Mouse (Mus musculus): Measurements from ENCODE around the gene Bex1. TPM values are rescaled to one million over a fixed set of nuclear protein-coding genes. Genes with fewer than 3 reads are reported as not detected.
"Not testable (repeated sequence)": the region's sequence is repeated elsewhere in the genome, so short reads cannot be mapped to it uniquely, and the experiment has no call there.

Bex1 gene
- polyA plus RNA-seq (2015; fragmentation: Nextera tagmentation; extraction: Ambion mirVana) = 273 and 301 TPM in 2 replicates

DNA sequence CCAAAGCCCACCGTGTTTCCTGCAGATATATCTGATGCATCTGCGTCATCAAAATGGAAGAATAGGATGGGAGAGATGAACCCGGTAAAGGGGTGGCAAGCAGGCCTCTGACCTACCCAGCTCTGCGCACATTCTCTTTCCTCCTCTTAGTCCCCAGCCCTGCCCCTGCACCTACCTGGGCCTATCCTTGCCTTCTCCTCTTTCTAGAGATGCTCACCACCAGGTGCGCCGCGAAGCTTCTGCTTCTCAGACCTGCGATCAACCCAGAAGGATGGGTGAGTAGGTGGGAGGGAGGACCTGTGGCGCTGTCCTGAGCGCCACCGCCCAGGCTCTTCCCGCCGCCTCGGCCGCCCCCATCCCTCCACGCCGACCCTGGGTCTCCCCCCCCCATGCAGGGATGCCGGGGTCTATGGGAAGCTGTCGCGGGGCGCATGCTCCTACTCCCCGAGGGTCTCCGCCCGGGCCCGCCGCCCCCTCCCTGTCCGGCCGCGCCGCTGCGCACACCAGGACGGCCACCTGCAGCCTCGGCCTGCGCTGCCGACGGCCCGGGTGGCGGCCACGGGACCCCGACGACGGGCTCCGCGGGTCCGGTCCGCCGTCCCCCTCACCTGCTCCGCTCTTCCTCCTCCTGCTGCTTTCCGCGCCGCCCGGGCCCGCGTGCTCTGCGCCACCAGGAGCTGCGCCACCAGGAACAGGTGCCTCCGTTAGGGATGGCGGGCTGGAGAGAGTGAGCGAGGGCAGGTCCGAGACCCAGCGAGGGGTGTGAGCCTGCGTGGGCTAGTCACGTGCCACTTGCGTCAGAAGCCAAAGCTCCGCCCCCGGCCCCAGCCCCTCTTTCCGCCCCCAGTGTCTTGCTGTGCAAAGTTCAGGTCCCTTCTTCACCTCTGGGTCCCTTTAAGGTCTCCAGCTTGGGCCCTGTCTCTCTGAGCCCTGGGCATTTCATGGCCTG is at the start of gene Bex1, which contains the start of gene Tceal7:
Gene Bex1 (minus strand): TSS at position 785 of the 949 bp plus-strand sequence.
Gene Tceal7 (plus strand): TSS at position 51 of the 949 bp plus-strand sequence.
- H3K9me3 ChIP-seq (ENCODE audit: control insufficient read depth, low read length); H3K36me3 ChIP-seq (ENCODE audit: control insufficient read depth, insufficient read depth, low read length); H3K4me1 ChIP-seq (ENCODE audit: control insufficient read depth, insufficient read depth, low read depth, low read length); H3K27ac ChIP-seq (ENCODE audit: low read depth, low read length); H3K27me3 ChIP-seq (replicated peaks; ENCODE audit: control insufficient read depth, insufficient read depth, low read length): not testable (repeated sequence)
- H3K4me2 ChIP-seq (ENCODE audit: low read length) = peak within 1 kb of the TSS; percentile 36
- peak within 1 kb of the TSS; percentile 41 for H3K4me3 ChIP-seq (ENCODE audit: low read length)
- WGBS = 14% methylated on average over 13 of the region's 67 CpGs
- peak within 1 kb of the TSS; percentile 19 for H3K9ac ChIP-seq (ENCODE audit: low read depth, low read length)
- ATAC-seq = peak; percentile 97

DNA sequence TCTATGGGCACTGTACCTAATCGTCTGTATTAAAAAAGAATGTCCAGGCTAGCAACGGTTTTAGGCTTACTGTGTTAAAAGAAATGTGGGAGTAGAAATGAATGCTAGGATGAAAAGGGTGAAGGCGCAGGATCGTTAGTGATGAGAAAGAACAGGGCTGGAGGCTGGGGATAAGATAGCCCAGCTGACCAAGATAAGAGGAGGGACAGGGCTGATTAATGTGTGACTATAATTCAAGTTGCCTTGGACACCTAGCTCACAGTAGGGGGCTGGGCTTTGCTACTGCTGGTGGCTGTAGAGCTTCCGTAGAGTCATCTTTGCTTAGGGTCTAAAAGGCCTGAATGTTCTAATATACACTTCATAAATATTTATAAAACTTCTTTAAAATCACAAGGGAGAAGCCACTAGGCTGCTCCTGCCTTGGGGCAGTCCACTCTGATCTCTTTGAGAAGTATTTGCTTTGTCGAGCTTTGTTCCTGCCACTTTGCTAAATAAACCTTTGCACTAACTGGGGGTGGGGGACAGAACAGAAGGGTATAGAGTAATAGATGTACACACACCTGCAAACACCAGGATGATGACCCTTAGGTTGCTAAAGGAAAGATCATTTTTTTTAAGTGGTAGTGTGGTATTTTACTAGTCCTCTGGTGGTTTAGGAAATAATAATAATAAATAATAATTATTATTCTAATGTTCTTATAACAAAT is 36.9 kb upstream of the Bex1 start:
- WGBS = 65% methylated on average over 6 of the region's 6 CpGs
- no peaks in the 10 kb centered on the region for H3K4me1 ChIP-seq (ENCODE audit: control insufficient read depth, insufficient read depth, low read depth, low read length)

DNA sequence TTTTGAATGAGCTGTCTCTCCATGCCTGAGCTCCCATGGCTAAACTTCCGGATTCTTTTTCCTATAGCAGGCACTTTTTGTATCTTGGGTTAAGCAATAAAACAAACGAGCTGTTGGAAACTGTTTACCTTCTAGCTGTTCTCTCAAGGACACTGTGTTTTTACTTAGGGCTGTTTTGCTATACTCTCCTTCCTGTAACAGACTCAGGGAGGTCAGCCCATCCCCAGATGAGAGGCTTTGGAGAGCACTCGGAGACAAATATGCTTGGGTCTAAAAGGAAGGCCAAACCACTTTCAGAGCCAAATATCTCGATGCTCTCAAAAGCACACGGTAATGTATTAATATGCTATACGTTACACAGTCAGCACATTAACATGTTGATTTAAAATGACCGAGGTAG is 34.4 kb upstream of the Bex1 start:
- H3K9me3 ChIP-seq (ENCODE audit: control insufficient read depth, low read length) = no peaks in the 10 kb centered on the region
- H3K27ac ChIP-seq (ENCODE audit: low read depth, low read length) = no peak overlapping the region
- H3K9ac ChIP-seq (ENCODE audit: low read depth, low read length) = no peak overlapping the region
- no peaks in the 10 kb centered on the region for H3K36me3 ChIP-seq (ENCODE audit: control insufficient read depth, insufficient read depth, low read length)
- no peak overlapping the region for H3K4me3 ChIP-seq (ENCODE audit: low read length)
- H3K4me1 ChIP-seq (ENCODE audit: control insufficient read depth, insufficient read depth, low read depth, low read length) = no peaks in the 10 kb centered on the region
- ATAC-seq = no peak
- no peak overlapping the region for H3K4me2 ChIP-seq (ENCODE audit: low read length)
- H3K27me3 ChIP-seq (replicated peaks; ENCODE audit: control insufficient read depth, insufficient read depth, low read length) = no peaks in the 10 kb centered on the region
- 84% methylated on average over 7 of the region's 7 CpGs for WGBS

More for the DNA sequence above, 36.9 kb upstream of the Bex1 start:
- no peak overlapping the region for H3K4me3 ChIP-seq (ENCODE audit: low read length)
- no peaks in the 10 kb centered on the region for H3K9me3 ChIP-seq (ENCODE audit: control insufficient read depth, low read length)
- H3K27ac ChIP-seq (ENCODE audit: low read depth, low read length) = no peak overlapping the region
- H3K9ac ChIP-seq (ENCODE audit: low read depth, low read length) = no peak overlapping the region
- ATAC-seq = no peak
- no peaks in the 10 kb centered on the region for H3K27me3 ChIP-seq (replicated peaks; ENCODE audit: control insufficient read depth, insufficient read depth, low read length)
- H3K4me2 ChIP-seq (ENCODE audit: low read length) = no peak overlapping the region
- no peaks in the 10 kb centered on the region for H3K36me3 ChIP-seq (ENCODE audit: control insufficient read depth, insufficient read depth, low read length)

DNA sequence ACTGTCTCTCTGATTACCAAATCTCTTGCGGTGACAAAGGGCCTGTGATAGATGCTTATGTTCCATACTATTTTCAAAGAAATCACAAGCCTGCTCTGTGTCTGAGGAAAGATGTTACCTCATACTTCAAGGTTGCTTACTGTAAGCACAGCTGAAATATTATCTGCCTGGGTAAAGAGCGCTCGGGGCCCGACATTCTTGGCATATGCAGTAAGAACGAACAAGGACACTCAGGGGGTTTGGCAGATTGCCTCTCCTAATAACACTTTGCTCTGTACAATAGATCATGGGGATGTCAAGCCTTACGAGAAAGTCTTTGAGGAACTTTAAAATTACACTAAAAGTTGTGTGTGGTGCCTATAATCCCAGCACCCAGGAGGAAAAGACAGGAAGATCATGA is 33.5 kb upstream of the Bex1 start:
- Histone ChIP-seq H3K9me3 (ENCODE audit: control insufficient read depth, low read length) (no peaks in the 10 kb centered on the region), H3K4me3 (ENCODE audit: low read length) (no peak overlapping the region), H3K9ac (ENCODE audit: low read depth, low read length) (no peak overlapping the region), H3K27ac (ENCODE audit: low read depth, low read length) (no peak overlapping the region), H3K4me2 (ENCODE audit: low read length) (no peak overlapping the region), H3K36me3 (ENCODE audit: control insufficient read depth, insufficient read depth, low read length) (no peaks in the 10 kb centered on the region), H3K4me1 (ENCODE audit: control insufficient read depth, insufficient read depth, low read depth, low read length) (no peaks in the 10 kb centered on the region), H3K27me3 (replicated peaks; ENCODE audit: control insufficient read depth, insufficient read depth, low read length) (no peaks in the 10 kb centered on the region)
- ATAC-seq = no peak
- WGBS = 69% methylated on average over 6 of the region's 6 CpGs

DNA sequence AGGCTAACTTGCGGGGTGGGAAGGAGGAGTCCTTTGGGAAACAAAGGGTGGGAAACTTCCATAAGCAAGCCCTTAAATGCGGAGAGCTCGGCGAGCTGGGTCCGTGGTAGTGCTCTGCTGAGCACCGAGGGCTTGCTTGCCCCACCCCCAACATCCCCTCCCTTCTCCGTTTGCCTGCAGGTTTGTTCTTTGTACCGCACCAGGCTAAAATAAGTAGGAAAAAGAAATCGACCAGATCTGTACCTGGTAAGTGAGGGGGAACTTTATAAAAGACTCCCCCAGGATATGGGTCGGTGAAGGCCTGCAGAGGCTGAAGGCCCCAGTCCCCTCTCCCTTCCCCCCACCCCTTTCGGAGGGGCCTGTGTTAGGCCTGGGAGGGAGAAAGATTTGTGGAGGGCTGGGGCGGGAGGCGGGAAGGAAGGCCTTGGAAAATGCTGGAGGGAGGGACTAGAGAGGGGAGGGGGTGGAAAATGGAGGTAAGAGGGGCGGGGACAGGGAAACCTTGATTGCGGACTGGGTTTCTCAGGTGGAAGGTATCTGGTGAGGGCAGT is 30.3 kb upstream of the Bex1 start:
- H3K4me1 ChIP-seq (ENCODE audit: control insufficient read depth, insufficient read depth, low read depth, low read length) = no peaks in the 10 kb centered on the region
- peak; percentile 87 for ATAC-seq
- H3K27ac ChIP-seq (ENCODE audit: low read depth, low read length) = peak overlapping the region; percentile 79
- peak overlapping the region; percentile 69 for H3K9ac ChIP-seq (ENCODE audit: low read depth, low read length)
- H3K4me3 ChIP-seq (ENCODE audit: low read length) = peak overlapping the region; percentile 59
- no peaks in the 10 kb centered on the region for H3K9me3 ChIP-seq (ENCODE audit: control insufficient read depth, low read length)
- no peaks in the 10 kb centered on the region for H3K36me3 ChIP-seq (ENCODE audit: control insufficient read depth, insufficient read depth, low read length)
- WGBS = 18% methylated on average over 15 of the region's 15 CpGs
- no peaks in the 10 kb centered on the region for H3K27me3 ChIP-seq (replicated peaks; ENCODE audit: control insufficient read depth, insufficient read depth, low read length)
- H3K4me2 ChIP-seq (ENCODE audit: low read length) = peak overlapping the region; percentile 50

DNA sequence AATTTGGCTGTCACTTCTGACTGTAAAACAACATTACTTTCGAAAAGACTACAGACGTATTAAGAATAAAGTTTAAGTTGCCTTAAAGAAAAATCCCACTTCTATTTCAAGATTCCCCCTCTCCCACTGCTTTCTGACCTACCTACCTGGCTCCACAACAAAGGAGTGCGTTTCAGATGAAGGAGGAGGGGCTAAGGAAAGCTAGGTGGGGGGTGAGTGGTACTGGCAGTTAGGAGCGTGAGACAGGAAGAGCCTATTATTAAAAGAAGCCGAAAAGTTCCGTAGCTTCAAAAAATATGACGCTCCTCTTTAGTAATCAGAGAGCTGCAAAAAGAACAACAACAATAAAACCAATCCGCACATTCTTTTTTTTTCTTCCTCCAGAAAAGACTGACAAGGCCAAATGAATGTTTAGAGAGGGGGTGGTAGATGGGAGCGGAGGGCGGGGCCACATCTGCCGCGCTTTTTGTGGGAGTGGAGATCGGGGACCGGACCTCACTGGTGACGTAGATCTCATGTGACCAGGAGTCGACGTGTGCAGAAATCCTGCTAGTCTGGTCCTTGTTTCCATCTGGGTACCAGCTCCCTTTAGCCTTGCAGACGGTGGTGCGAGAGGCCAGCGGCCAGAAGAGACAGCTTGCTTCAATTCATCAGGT is 29.4 kb upstream of the Bex1 start, which contains the start of gene Tceal9:
Gene Tceal9 (plus strand): TSS at position 506 of the 656 bp plus-strand sequence.
- peak within 1 kb of the TSS; percentile 79 for H3K27ac ChIP-seq (ENCODE audit: low read depth, low read length)
- no peaks in the 10 kb centered on the region for H3K27me3 ChIP-seq (replicated peaks; ENCODE audit: control insufficient read depth, insufficient read depth, low read length)
- no peaks in the 10 kb centered on the region for H3K36me3 ChIP-seq (ENCODE audit: control insufficient read depth, insufficient read depth, low read length)
- 21% methylated on average over 20 of the region's 20 CpGs for WGBS
- ATAC-seq = peak; percentile 94
- peak within 1 kb of the TSS; percentile 50 for H3K4me2 ChIP-seq (ENCODE audit: low read length)
- peak within 1 kb of the TSS; percentile 59 for H3K4me3 ChIP-seq (ENCODE audit: low read length)
- H3K9me3 ChIP-seq (ENCODE audit: control insufficient read depth, low read length) = no peaks in the 10 kb centered on the region
- H3K4me1 ChIP-seq (ENCODE audit: control insufficient read depth, insufficient read depth, low read depth, low read length) = no peaks in the 10 kb centered on the region
- H3K9ac ChIP-seq (ENCODE audit: low read depth, low read length) = peak within 1 kb of the TSS; percentile 69

DNA sequence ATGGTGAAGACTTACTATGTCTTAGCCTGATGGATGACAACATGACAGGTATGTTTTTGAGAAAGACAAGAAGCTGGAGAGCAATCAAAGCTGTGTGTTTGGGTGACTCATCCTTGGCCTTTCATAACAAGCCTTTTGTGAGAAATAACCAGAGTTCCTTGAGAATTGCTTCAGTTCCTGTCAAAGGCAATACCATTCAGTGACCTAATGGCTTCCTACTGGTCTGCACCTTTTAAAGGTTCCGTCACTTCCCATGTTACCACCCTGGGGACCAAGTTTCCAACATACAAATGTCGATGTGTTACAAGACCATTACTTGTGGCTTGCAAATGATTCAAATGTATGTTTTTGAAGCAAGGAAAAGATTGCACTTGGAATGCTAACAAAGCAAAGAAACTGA is 27.9 kb upstream of the Bex1 start:
- no peaks in the 10 kb centered on the region for H3K4me1 ChIP-seq (ENCODE audit: control insufficient read depth, insufficient read depth, low read depth, low read length)
- no peaks in the 10 kb centered on the region for H3K9me3 ChIP-seq (ENCODE audit: control insufficient read depth, low read length)
- no peak overlapping the region for H3K27ac ChIP-seq (ENCODE audit: low read depth, low read length)
- no peaks in the 10 kb centered on the region for H3K36me3 ChIP-seq (ENCODE audit: control insufficient read depth, insufficient read depth, low read length)
- no peaks in the 10 kb centered on the region for H3K27me3 ChIP-seq (replicated peaks; ENCODE audit: control insufficient read depth, insufficient read depth, low read length)
- H3K9ac ChIP-seq (ENCODE audit: low read depth, low read length) = no peak overlapping the region
- H3K4me2 ChIP-seq (ENCODE audit: low read length) = no peak overlapping the region
- no peak for ATAC-seq
- H3K4me3 ChIP-seq (ENCODE audit: low read length) = no peak overlapping the region
- WGBS = 83% methylated on average over 2 of the region's 2 CpGs

DNA sequence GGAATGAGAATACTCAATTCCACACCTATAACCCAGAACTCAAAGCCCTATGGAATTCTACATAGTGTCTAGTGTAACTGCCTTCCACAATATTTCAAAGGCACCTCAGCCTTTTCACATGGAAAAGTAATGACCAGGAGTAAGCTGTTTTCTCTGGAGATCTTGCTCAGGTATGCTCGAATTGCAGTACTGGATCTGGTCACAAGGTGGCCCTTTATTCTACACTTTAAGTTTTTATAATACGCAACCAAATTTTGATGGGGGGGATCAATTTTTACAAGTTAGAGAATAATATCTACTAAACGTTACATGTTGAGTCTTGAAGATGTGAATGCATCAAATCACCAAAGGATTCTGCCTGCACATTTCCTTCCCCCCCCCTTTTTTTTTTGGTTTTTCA is 22.8 kb upstream of the Bex1 start:
- ATAC-seq = no peak
- no peak overlapping the region for H3K9ac ChIP-seq (ENCODE audit: low read depth, low read length)
- H3K4me3 ChIP-seq (ENCODE audit: low read length) = no peak overlapping the region
- H3K36me3 ChIP-seq (ENCODE audit: control insufficient read depth, insufficient read depth, low read length) = no peaks in the 10 kb centered on the region
- no peaks in the 10 kb centered on the region for H3K27me3 ChIP-seq (replicated peaks; ENCODE audit: control insufficient read depth, insufficient read depth, low read length)
- H3K9me3 ChIP-seq (ENCODE audit: control insufficient read depth, low read length) = no peaks in the 10 kb centered on the region
- H3K4me1 ChIP-seq (ENCODE audit: control insufficient read depth, insufficient read depth, low read depth, low read length) = no peaks in the 10 kb centered on the region
- no peak overlapping the region for H3K4me2 ChIP-seq (ENCODE audit: low read length)
- no peak overlapping the region for H3K27ac ChIP-seq (ENCODE audit: low read depth, low read length)
- WGBS = 41% methylated on average over 3 of the region's 3 CpGs
